Mouse (Mus musculus) layer of hippocampus, adult 8-10 months (tissue): ENCODE measurements around the gene Ccdc71. TPM values are rescaled to one million over a fixed set of nuclear protein-coding genes. Genes with fewer than 3 reads are reported as not detected.
A peak's percentile ranks its signal among the peaks of the same experiment; 100 is the strongest.

Experiments used
- DNase-seq, 2 experiments: peaks; one replicate each; pipeline ENCODE4 v3.0.0; 2022; ENCODE audit warnings: low spot score in 2 of 2
- total RNA-seq, 4 experiments: library from RNA; stranded (reverse); gene quantifications; 2 replicates each; pipeline ENCODE4 v1.2.4; 2022

The Ccdc71 gene
- total RNA-seq, 4 experiments from 2014 or later: 31.3 to 44.7 (median 36.6) TPM

- peak in 1 of 2 experiments; percentile 20 for DNase-seq
These were observed 29.6 kb downstream of the Ccdc71 start for GRCm38 (mm10) chr9:108489702-108490558.

- peak; percentile 94 to 95 for DNase-seq
These were observed 30.4 kb downstream of the Ccdc71 start, which contains the start of gene Usp19 for GRCm38 (mm10) chr9:108490559-108491285. Gene Usp19, plus strand, starts transcription at chr9:108490602.

GRCm38 (mm10) chr9:108491286-108491580 is 30.9 kb downstream of the Ccdc71 start:
- DNase-seq: no peak

GRCm38 (mm10) chr9:108492043-108492750 is 31.9 kb downstream of the Ccdc71 start:
- DNase-seq: no peak

- no peak for DNase-seq
These were observed 32.9 kb downstream of the Ccdc71 start for GRCm38 (mm10) chr9:108493246-108493645.

- DNase-seq: no peak
These were observed 34.0 kb downstream of the Ccdc71 start for GRCm38 (mm10) chr9:108494146-108494825.

- DNase-seq: no peak
These were observed 34.6 kb downstream of the Ccdc71 start for GRCm38 (mm10) chr9:108494905-108495304.

GRCm38 (mm10) chr9:108499231-108499630 is 38.9 kb downstream of the Ccdc71 start:
- DNase-seq: no peak

GRCm38 (mm10) chr9:108499943-108500342 is 39.6 kb downstream of the Ccdc71 start:
- no peak for DNase-seq

- no peak for DNase-seq
These were observed 46.6 kb downstream of the Ccdc71 start for GRCm38 (mm10) chr9:108506901-108507300.

- peak; percentile 93 for DNase-seq
These were observed 47.5 kb downstream of the Ccdc71 start, which contains the start of gene Qars for GRCm38 (mm10) chr9:108507619-108508434. Gene Qars, plus strand, starts transcription at chr9:108507706.

- no peak for DNase-seq
These were observed 48.4 kb downstream of the Ccdc71 start for GRCm38 (mm10) chr9:108508776-108509175.

Other genes starting within 250 kb of the Ccdc71 start
- 10 to 100 TPM; 70.4 to 75.9 (median 73.9) TPM for gene Dag1, start 196.6 kb upstream of the Ccdc71 start, total RNA-seq
- 100 to 1,000 TPM; 106 to 131 (median 116) TPM for gene Nicn1, start 170.1 kb upstream of the Ccdc71 start, total RNA-seq
- 10 to 100 TPM; 30.1 to 37.2 (median 34.8) TPM for gene Amt, start 163.7 kb upstream of the Ccdc71 start, total RNA-seq
- 100 to 1,000 TPM; 157 to 186 (median 166) TPM for gene Rhoa, start 154.4 kb upstream of the Ccdc71 start, total RNA-seq
- gene Tcta, start 154.4 kb upstream of the Ccdc71 start, total RNA-seq: 10 to 100 TPM; 31.7 to 39.2 (median 36.8) TPM
- 100 to 1,000 TPM in 1 of 4 experiments, 10 to 100 TPM in 3; 57.7 to 113 (median 78.2) TPM for gene Gpx1, start 121.6 kb upstream of the Ccdc71 start, total RNA-seq
- gene Usp4, start 112.7 kb upstream of the Ccdc71 start, total RNA-seq: 100 to 1,000 TPM; 102 to 124 (median 112) TPM
- gene 1700102P08Rik, start 67.7 kb upstream of the Ccdc71 start, total RNA-seq: 1 to 10 TPM; 1.3 to 2.1 (median 1.9) TPM
- gene Ccdc36, start 32.0 kb upstream of the Ccdc71 start, total RNA-seq: under 1 TPM; 0.11 to 0.26 (median 0.15) TPM
- not detected for gene BC048562, start 24.0 kb upstream of the Ccdc71 start, total RNA-seq
- gene Klhdc8b, start 1.1 kb downstream of the Ccdc71 start, total RNA-seq: 10 to 100 TPM; 22.0 to 32.0 (median 24.2) TPM
- gene Lamb2, start 19.2 kb downstream of the Ccdc71 start, total RNA-seq: 10 to 100 TPM; 28.9 to 46.8 (median 34.7) TPM
- 100 to 1,000 TPM; 144 to 189 (median 157) TPM for gene Usp19, start 30.1 kb downstream of the Ccdc71 start, total RNA-seq
- gene Qars, start 47.2 kb downstream of the Ccdc71 start, total RNA-seq: 10 to 100 TPM; 84.0 to 96.5 (median 89.4) TPM
- gene Qrich1, start 56.3 kb downstream of the Ccdc71 start, total RNA-seq: 100 to 1,000 TPM; 141 to 150 (median 146) TPM
- 10 to 100 TPM; 53.1 to 59.5 (median 58.0) TPM for gene Impdh2, start 99.8 kb downstream of the Ccdc71 start, total RNA-seq
- gene Ndufaf3, start 106.9 kb downstream of the Ccdc71 start, total RNA-seq: 10 to 100 TPM; 63.7 to 73.3 (median 70.0) TPM
- 100 to 1,000 TPM in 1 of 4 experiments, 10 to 100 TPM in 3; 89.4 to 104 (median 95.7) TPM for gene Dalrd3, start 109.4 kb downstream of the Ccdc71 start, total RNA-seq
- gene Wdr6, start 118.2 kb downstream of the Ccdc71 start, total RNA-seq: 100 to 1,000 TPM; 123 to 146 (median 129) TPM
- gene P4htm, start 137.1 kb downstream of the Ccdc71 start, total RNA-seq: 10 to 100 TPM; 92.9 to 99.1 (median 97.8) TPM
- 10 to 100 TPM; 49.4 to 60.4 (median 54.9) TPM for gene Arih2, start 188.9 kb downstream of the Ccdc71 start, total RNA-seq
- gene Slc25a20, start 201.6 kb downstream of the Ccdc71 start, total RNA-seq: 10 to 100 TPM; 14.3 to 17.4 (median 16.6) TPM
- gene Prkar2a, start 228.8 kb downstream of the Ccdc71 start, total RNA-seq: 10 to 100 TPM; 41.1 to 58.2 (median 50.9) TPM